Mouse (Mus musculus) limb, embryonic 15.5 days (tissue): ENCODE measurements at regions not wholly inside any gene's neighbourhood (a gene's known extent, or its start where the extent isn't known, plus 50 kb on each side); places are given as distances from the start of the nearest gene placed in this dataset.
"Not testable (repeated sequence)": the region's sequence is repeated elsewhere in the genome, so short reads cannot be mapped to it uniquely, and the experiment has no call there.

Source experiments
- ATAC-seq: fragments of 200-750 bp; cut with Nextera tagmentation; 2 replicates; pipeline ENCODE4 v1.8.0; 2017; ENCODE audit warnings: low read depth, moderate TSS enrichment; ENCODE audit not compliant: insufficient number of reproducible peaks, low FRiP score, low TSS enrichment
- H3K27ac ChIP-seq: fragments of 300-500 bp; sonication (generic); 2 replicates; pipeline ENCODE4 v1.5.1; 2015; ENCODE audit warnings: moderate library complexity, mild to moderate bottlenecking, inconsistent platforms
- H3K27me3 ChIP-seq: fragments of 300-500 bp; sonication (generic); 2 replicates; pipeline ENCODE4 v1.6.1; 2015; ENCODE audit warnings: inconsistent platforms
- H3K36me3 ChIP-seq: fragments of 300-500 bp; sonication (generic); 2 replicates; pipeline ENCODE4 v1.6.1; 2015; ENCODE audit warnings: inconsistent platforms
- H3K4me1 ChIP-seq: fragments of 300-500 bp; sonication (generic); 2 replicates; pipeline ENCODE4 v1.6.1; 2015; ENCODE audit warnings: inconsistent platforms
- H3K4me2 ChIP-seq: fragments of 300-500 bp; sonication (generic); 2 replicates; pipeline ENCODE4 v1.6.1; 2015; ENCODE audit warnings: mild to moderate bottlenecking, inconsistent platforms
- H3K4me3 ChIP-seq: fragments of 300-500 bp; sonication (generic); 2 replicates; pipeline ENCODE4 v1.5.1; 2015; ENCODE audit warnings: mild to moderate bottlenecking, inconsistent platforms
- H3K9ac ChIP-seq: fragments of 300-500 bp; sonication (generic); 2 replicates; pipeline ENCODE4 v1.6.1; 2015; ENCODE audit warnings: inconsistent platforms
- H3K9me3 ChIP-seq: fragments of 300-500 bp; sonication (generic); 2 replicates; pipeline ENCODE4 v1.6.1; 2016; ENCODE audit warnings: inconsistent platforms
- WGBS: fragments of 180-500 bp; shearing (Covaris S2); methylation state at CpG from one replicate; pipeline ENCODE4 v1.1.7; 2015; 5-methylcytosine and 5-hydroxymethylcytosine counted together

DNA sequence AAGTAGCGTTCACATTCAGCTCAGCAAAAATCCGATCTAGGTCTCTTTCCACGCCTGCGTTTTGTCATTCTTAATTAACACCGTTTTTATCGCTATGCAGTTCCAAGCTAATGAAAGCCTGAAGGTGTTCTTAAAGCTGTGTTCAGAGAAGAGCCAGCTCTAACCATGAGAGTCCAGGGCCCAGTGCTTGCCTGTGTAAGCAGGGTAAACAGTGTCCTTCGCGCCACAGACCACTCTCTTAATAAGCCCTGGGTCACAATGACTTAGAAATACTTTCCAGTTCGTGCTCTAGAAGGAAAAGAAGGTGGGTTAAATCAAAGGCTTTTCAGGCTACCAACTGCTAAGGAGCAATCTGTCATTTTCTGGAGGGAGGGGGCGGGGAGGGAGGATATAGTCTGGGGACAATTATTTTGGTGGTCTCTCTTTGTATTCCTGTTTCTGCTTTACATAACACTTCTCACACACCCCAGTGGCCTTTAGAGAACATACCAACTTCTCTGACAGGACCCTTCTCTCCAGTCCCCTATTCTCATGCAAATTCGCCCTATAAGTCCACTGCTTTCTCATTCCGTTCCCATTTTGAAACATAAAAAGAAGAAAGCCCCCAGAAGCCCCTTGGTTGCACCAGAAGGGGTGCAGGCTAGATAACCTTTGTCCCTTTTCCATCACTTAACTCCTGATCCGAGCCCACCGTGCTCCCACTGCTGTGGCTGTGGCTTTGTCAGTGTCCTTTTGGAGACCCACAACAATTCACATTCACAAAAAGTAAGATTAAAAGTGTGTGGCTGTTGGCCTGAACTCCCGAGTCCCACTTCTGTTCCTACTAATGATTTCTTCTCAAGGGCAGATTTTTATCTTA is 63.6 kb downstream of the H2al2a start:
- no peaks in the 10 kb centered on the region for H3K36me3 ChIP-seq
- H3K4me2 ChIP-seq = no peak overlapping the region
- no peaks in the 10 kb centered on the region for H3K27me3 ChIP-seq
- 46% methylated on average over 15 of the region's 15 CpGs for WGBS
- ATAC-seq = no peak
- no peak overlapping the region for H3K9ac ChIP-seq
- H3K9me3 ChIP-seq = 0 out of 2 replicates have a peak, but pooled peaks cover 4% of the 10 kb centered on the region
- H3K4me1 ChIP-seq = peaks cover 4% of the 10 kb centered on the region; the same call in 1 of the 2 replicates
- H3K27ac ChIP-seq = no peak overlapping the region
- no peak overlapping the region for H3K4me3 ChIP-seq

DNA sequence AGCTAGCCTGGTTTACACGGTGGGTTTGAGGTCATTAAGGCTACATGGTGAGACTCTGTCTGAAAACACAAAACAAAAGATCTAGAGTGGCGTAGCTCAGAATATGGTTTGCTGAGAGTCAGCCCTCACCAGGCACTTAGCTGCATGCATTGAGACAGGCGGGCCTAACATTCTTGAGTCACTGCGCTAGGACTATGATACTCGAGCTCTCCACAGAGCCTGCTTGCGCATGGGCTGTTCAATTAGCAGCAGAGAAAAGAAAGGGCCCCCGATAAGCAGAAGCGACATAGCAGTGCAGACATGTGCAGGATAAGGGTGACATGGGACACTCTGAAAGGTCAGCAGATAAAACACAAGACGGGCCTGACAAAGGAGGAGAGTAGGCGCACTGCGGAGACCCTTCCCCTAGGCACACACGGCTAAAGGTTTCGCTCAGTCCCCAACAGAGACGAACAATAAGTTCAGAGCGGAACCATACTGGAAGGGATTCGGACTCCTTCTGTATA is 64.3 kb downstream of the H2al2a start:
- WGBS = 65% methylated on average over 16 of the region's 16 CpGs
- Histone ChIP-seq H3K27me3 (no peaks in the 10 kb centered on the region), H3K9me3 (0 out of 2 replicates have a peak, but pooled peaks cover 4% of the 10 kb centered on the region), H3K27ac (no peak overlapping the region), H3K9ac (no peak overlapping the region), H3K4me2 (no peak overlapping the region), H3K4me3 (no peak overlapping the region), H3K36me3 (no peaks in the 10 kb centered on the region), H3K4me1 (peaks cover 4% of the 10 kb centered on the region; the same call in 1 of the 2 replicates)
- no peak for ATAC-seq

DNA sequence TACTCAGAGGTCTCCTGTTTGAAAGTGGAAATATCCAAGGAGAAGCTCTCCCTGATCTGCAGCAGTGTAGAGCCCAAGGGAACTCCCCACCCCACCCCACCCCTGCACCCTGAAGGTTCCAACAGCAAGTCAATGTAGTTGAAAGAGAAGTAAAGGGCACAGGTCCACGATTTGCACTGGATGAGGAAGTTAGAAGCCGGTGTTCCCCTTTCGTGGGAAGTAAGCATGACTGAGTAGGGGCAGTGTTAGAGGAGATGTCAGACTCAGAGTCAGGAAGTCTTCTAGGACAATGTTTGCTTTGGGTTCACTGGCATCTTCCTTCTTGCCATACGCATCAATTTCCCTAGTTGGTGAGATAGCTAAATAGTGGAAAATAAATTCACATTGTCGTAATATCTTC is 64.9 kb downstream of the H2al2a start:
- 94% methylated on average over 5 of the region's 5 CpGs for WGBS
- Histone ChIP-seq H3K36me3 (no peaks in the 10 kb centered on the region), H3K9me3 (0 out of 2 replicates have a peak, but pooled peaks cover 4% of the 10 kb centered on the region), H3K4me2 (no peak overlapping the region), H3K4me1 (peaks cover 4% of the 10 kb centered on the region; the same call in 1 of the 2 replicates), H3K4me3 (no peak overlapping the region), H3K9ac (no peak overlapping the region), H3K27ac (no peak overlapping the region), H3K27me3 (no peaks in the 10 kb centered on the region)
- ATAC-seq = no peak

DNA sequence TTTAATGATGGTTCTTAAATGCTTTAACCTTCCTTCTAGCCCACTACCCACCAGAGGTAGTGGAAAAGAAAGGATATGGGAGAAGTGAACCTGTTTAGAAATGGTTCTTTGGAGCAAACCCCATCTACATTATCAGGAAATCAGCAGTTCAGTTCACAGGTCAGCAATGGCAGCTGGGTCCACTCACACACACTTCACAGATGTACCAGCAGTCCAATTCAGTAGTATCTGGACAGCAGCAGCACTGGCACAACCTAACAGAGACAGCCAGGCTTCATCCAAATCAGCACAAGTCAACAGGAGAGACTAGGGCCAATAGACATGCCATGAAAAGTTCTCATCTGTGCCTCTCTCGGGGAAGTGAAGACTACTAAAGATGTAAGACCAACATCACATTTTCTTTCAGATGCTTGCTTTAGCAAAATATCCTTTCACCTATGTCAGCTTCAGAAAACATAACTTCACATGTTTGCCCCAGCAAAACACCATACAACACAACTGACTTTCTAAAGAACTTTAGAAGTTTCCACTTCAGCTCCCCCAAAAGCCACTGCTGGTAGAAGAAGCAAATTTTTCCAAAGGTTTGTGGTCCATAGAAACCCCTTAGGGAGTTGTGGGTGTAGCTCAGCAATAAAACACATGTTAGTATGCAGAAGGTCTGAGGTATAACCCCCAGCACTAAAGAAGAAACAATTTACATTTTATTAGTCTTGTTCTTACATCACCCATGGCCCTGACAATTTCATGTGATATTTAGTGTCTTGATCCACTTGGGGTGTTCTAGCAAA is 77.7 kb downstream of the H2al2a start:
- Histone ChIP-seq H3K9ac (no peak overlapping the region), H3K4me3 (no peak overlapping the region), H3K27me3 (no peaks in the 10 kb centered on the region), H3K4me1 (no peaks in the 10 kb centered on the region), H3K36me3 (no peaks in the 10 kb centered on the region), H3K9me3 (no peaks in the 10 kb centered on the region), H3K4me2 (no peak overlapping the region), H3K27ac (no peak overlapping the region)
- ATAC-seq = no peak
- WGBS = 79% methylated on average over 1 of the region's 1 CpGs

DNA sequence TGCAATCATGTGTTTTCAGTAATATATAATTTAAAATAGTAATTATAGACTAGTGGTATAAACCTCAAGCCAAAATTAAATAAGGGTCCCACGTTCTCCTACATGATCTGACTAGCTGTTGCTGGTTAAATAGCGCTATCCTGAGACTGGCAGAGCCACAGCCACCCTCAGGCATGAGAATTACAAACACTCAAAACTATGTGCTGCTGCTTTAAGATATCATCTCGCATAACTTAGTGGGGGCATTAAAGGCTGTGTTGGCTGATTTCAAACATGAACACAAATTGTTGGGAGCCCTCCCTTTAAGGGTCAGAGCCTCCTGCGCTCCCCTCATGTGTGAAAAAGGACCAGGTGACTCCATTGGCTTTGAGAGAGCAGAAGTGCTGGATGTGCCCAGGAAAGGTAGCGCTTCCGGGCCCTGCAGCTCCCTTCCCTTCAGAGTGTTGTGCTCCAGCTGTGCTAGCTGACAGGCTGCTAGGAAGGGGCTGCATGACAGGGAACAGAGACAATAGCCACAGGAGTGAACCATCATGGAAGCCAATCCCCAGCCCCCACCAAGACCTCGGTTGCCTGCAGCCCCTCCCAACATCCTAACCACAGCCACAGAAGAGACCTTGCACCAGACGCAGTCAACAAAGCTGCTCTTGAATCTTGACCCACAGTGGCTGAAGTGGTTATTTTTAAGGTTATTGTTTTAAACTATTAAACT is 79.4 kb downstream of the H2al2a start:
- no peak for ATAC-seq
- no peak overlapping the region for H3K27ac ChIP-seq

DNA sequence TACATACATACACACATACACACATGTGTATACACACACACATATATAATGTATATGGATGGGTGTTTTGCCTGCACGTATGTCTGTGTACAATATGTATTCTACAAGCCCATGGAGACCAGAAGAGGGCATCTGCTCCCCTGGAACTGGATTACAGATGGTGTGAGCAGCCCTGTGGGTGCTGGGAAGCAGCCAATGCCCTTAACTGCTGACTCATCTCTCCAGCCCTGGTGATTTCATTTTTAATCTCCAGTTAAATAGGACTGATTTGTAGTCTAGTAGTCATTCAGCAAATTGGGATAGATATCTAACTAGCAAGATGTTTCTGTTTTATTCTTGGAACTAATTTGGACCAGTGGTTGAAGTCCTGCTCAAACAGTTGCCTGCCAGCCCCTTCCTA is 94.1 kb downstream of the H2al2a start:
- Histone ChIP-seq H3K4me2 (no peak overlapping the region), H3K9ac (no peak overlapping the region), H3K36me3 (no peaks in the 10 kb centered on the region), H3K4me1 (peaks cover 6% of the 10 kb centered on the region), H3K27ac (no peak overlapping the region), H3K27me3 (no peaks in the 10 kb centered on the region), H3K4me3 (no peak overlapping the region), H3K9me3 (no peaks in the 10 kb centered on the region)
- WGBS = 84% methylated on average over 1 of the region's 1 CpGs
- ATAC-seq = no peak

More for the DNA sequence above, 79.4 kb downstream of the H2al2a start:
- H3K4me1 ChIP-seq = no peaks in the 10 kb centered on the region
- WGBS = 25% methylated on average over 8 of the region's 8 CpGs
- no peaks in the 10 kb centered on the region for H3K36me3 ChIP-seq
- H3K9ac ChIP-seq = no peak overlapping the region
- H3K9me3 ChIP-seq = no peaks in the 10 kb centered on the region
- H3K4me3 ChIP-seq = no peak overlapping the region
- no peak overlapping the region for H3K4me2 ChIP-seq
- no peaks in the 10 kb centered on the region for H3K27me3 ChIP-seq

DNA sequence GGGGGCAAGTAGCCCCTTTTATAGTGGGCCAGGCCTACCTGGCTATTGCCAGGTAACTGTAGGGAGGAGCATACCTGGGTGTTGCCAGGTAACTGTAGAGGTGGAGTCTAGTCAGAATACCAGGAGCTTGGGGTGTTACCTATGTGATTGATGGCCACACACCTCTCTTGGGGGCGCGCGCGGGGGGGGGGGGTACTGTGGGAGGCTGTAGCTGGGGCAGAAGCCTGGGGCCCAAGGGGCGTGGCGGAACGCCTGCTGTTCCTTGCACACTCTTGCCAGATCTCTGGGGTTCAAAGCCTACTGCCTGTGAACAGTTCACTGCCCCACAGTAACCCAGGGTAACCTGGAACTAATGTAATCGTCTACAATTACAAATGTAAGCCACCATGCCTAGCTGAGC is 96.6 kb downstream of the H2al2a start:
- H3K4me3 ChIP-seq = no peak overlapping the region
- H3K9me3 ChIP-seq = no peaks in the 10 kb centered on the region
- 0 out of 2 replicates have a peak, but pooled peaks have one; percentile 19 for ATAC-seq
- no peak overlapping the region for H3K27ac ChIP-seq
- H3K4me1 ChIP-seq = peaks cover 6% of the 10 kb centered on the region
- H3K27me3 ChIP-seq = no peaks in the 10 kb centered on the region
- H3K9ac ChIP-seq = no peak overlapping the region
- H3K36me3 ChIP-seq = no peaks in the 10 kb centered on the region
- 46% methylated on average over 8 of the region's 8 CpGs for WGBS
- no peak overlapping the region for H3K4me2 ChIP-seq

DNA sequence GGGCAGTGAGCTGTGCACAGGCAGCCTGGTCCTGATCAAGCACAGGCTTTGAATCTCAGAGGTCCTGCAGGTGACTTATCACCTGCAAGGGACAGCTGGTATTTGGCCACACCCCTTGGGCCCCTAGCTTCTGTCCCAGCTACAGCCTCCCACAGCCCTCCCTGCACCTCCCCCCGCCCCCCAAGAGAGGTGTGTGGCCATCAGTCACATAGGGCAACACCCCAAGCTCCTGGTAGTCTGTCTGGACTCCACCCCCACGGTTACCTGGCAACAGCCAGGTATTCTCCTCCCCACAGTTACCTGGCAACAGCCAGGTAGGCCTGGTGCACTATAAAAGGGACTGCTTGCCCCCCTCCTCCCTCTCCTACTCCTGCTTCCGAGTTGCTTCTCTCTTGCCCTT is 98.0 kb downstream of the H2al2a start:
- H3K9me3 ChIP-seq = no peaks in the 10 kb centered on the region
- H3K9ac ChIP-seq = no peak overlapping the region
- H3K4me2 ChIP-seq = no peak overlapping the region
- 29% methylated on average over 3 of the region's 3 CpGs for WGBS
- no peaks in the 10 kb centered on the region for H3K36me3 ChIP-seq
- no peak overlapping the region for H3K4me3 ChIP-seq
- ATAC-seq = no peak
- H3K27ac ChIP-seq = no peak overlapping the region
- no peaks in the 10 kb centered on the region for H3K27me3 ChIP-seq
- H3K4me1 ChIP-seq = peaks cover 6% of the 10 kb centered on the region

DNA sequence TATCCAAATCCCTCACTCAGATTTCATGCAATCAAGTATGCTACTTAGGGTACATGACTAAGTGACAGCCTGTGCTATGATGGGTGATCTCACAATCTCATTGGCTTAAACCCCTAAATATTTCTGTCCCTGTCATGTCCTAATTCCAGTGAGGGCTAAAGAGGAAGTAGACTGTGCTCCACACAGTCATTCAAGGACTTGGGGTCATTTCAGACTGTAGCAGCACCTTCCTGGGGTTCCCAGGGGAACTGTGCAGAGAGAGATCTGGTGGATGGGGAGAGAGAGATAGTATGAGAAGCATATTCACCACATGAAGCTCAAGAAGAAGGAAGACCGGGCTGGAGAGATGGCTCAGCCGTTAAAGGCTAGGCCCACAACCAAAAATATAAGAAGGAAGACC is 100.7 kb downstream of the H2al2a start:
- Histone ChIP-seq H3K9me3 (no peaks in the 10 kb centered on the region), H3K9ac (no peak overlapping the region), H3K27me3 (no peaks in the 10 kb centered on the region), H3K4me1 (peaks cover 6% of the 10 kb centered on the region), H3K4me2 (no peak overlapping the region), H3K27ac (no peak overlapping the region), H3K36me3 (no peaks in the 10 kb centered on the region), H3K4me3 (no peak overlapping the region)
- WGBS = 87% methylated on average over 2 of the region's 2 CpGs
- ATAC-seq = no peak

DNA sequence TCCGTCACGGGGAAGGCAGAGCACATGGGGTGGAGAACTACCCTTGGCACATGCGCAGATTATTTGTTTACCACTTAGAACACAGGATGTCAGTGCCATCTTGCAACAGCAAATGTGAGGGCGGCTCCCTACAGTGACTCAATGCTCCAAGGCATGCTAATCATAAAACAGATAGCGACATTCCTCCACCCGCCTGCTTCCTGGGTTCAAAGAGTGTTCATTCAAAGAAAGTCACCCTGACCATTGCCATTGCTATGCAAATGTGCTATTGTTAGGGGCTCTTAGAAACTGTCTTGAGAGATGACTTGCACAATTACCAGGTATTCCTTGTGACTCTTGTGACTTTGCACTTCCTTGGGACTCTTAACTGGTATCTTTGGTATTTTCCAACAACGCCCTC is 104.1 kb downstream of the H2al2a start:
- WGBS = 92% methylated on average over 7 of the region's 7 CpGs
- ATAC-seq, H3K9me3 ChIP-seq, H3K27me3 ChIP-seq, H3K9ac ChIP-seq, H3K36me3 ChIP-seq, H3K4me3 ChIP-seq, H3K4me1 ChIP-seq, H3K27ac ChIP-seq, H3K4me2 ChIP-seq: not testable (repeated sequence)

DNA sequence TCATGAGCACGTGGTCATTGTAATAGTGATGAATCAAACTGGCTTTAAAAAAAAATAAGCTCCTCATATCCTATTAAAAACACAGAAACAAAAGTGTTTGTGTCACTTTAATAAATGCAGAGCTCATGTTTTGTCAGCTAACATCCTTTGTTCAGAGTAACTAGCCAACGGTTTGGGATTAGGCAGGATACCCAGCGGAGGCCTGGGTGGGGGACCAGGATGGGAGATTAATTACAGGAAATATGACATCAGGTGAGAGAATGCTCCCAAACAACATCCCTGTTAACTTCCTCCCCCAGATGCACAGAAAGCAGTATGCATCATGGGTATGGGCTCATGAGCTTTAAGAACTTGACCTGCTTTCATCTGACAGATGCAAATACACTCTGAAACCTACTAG is 109.1 kb downstream of the H2al2a start:
- Histone ChIP-seq H3K4me2 (no peak overlapping the region), H3K36me3 (no peaks in the 10 kb centered on the region), H3K9ac (no peak overlapping the region), H3K27me3 (no peaks in the 10 kb centered on the region), H3K9me3 (no peaks in the 10 kb centered on the region), H3K4me1 (no peaks in the 10 kb centered on the region), H3K4me3 (no peak overlapping the region), H3K27ac (no peak overlapping the region)
- ATAC-seq = no peak
- WGBS = 58% methylated on average over 3 of the region's 3 CpGs
